Mouse (Mus musculus) midbrain, embryonic 13.5 days (tissue): ENCODE results near the gene Cables2. TPM values are rescaled to one million over a fixed set of nuclear protein-coding genes. Genes with fewer than 3 reads are reported as not detected.
A peak's percentile ranks its signal among the peaks of the same experiment; 100 is the strongest.

Experiments
- ATAC-seq: fragments of 200-750 bp; cut with Nextera tagmentation; 2 replicates; pipeline ENCODE4 v1.8.0; 2017; ENCODE audit warnings: mild to moderate bottlenecking, moderate TSS enrichment, moderate library complexity
- H3K27ac ChIP-seq: fragments of 300-500 bp; sonication (generic); 2 replicates; pipeline ENCODE4 v1.5.1; 2015; ENCODE audit warnings: inconsistent platforms, mild to moderate bottlenecking, moderate library complexity
- H3K27me3 ChIP-seq: fragments of 300-500 bp; sonication (generic); 2 replicates; pipeline ENCODE4 v1.6.1; 2015; ENCODE audit warnings: mild to moderate bottlenecking, inconsistent platforms
- H3K36me3 ChIP-seq: fragments of 300-500 bp; sonication (generic); 2 replicates; pipeline ENCODE4 v1.6.1; 2015; ENCODE audit warnings: mild to moderate bottlenecking, inconsistent platforms
- H3K4me1 ChIP-seq: fragments of 300-500 bp; sonication (generic); replicated peaks from 2 replicates; pipeline ENCODE4 v1.6.1; 2015; ENCODE audit warnings: inconsistent platforms
- H3K4me2 ChIP-seq: fragments of 300-500 bp; sonication (generic); replicated peaks from 2 replicates; pipeline ENCODE4 v1.6.1; 2015; ENCODE audit warnings: moderate library complexity, mild to moderate bottlenecking, inconsistent platforms
- H3K4me3 ChIP-seq: fragments of 300-500 bp; sonication (generic); replicated peaks from 2 replicates; pipeline ENCODE4 v1.5.1; 2015; ENCODE audit warnings: mild to moderate bottlenecking, inconsistent platforms
- H3K9ac ChIP-seq: fragments of 300-500 bp; sonication (generic); replicated peaks from 2 replicates; pipeline ENCODE4 v1.6.1; 2015; ENCODE audit warnings: mild to moderate bottlenecking, inconsistent platforms
- H3K9me3 ChIP-seq: fragments of 300-500 bp; sonication (generic); 2 replicates; pipeline ENCODE4 v1.6.1; 2016; ENCODE audit warnings: mild to moderate bottlenecking, inconsistent platforms
- WGBS: fragments of 180-500 bp; shearing (Covaris S2); methylation state at CpG from one replicate; pipeline ENCODE4 v1.1.7; 2015; 5-methylcytosine and 5-hydroxymethylcytosine counted together
- polyA plus RNA-seq: library from polyadenylated mRNA; unstranded; fragments of >200 nt; fragmentation: Nextera tagmentation; extraction: Ambion mirVana; gene quantifications from 2 replicates; pipeline ENCODE4 v1.2.1, GENCODE M21; 2015

Cables2 gene
- 18.2 and 21.6 TPM in 2 replicates for polyA plus RNA-seq

GRCm38 (mm10) chr2:180273394-180274244 lies at the start of gene Cables2:
Gene Cables2, minus strand, starts transcription at chr2:180273496.
- Histone ChIP-seq H3K9ac (peak within 1 kb of the TSS; percentile 94), H3K9me3 (no peaks in the 10 kb centered on the region), H3K27me3 (peaks cover 16% of the 10 kb centered on the region), H3K27ac (peak within 1 kb of the TSS; percentile 83), H3K4me2 (peak within 1 kb of the TSS; percentile 92), H3K4me3 (peak within 1 kb of the TSS; percentile 90), H3K36me3 (peaks cover 9% of the 10 kb centered on the region; the same call in 1 of the 2 replicates), H3K4me1 (peaks cover 41% of the 10 kb centered on the region)
- WGBS = 8% methylated on average over 59 of the region's 68 CpGs
- ATAC-seq = peak; percentile 94

DNA sequence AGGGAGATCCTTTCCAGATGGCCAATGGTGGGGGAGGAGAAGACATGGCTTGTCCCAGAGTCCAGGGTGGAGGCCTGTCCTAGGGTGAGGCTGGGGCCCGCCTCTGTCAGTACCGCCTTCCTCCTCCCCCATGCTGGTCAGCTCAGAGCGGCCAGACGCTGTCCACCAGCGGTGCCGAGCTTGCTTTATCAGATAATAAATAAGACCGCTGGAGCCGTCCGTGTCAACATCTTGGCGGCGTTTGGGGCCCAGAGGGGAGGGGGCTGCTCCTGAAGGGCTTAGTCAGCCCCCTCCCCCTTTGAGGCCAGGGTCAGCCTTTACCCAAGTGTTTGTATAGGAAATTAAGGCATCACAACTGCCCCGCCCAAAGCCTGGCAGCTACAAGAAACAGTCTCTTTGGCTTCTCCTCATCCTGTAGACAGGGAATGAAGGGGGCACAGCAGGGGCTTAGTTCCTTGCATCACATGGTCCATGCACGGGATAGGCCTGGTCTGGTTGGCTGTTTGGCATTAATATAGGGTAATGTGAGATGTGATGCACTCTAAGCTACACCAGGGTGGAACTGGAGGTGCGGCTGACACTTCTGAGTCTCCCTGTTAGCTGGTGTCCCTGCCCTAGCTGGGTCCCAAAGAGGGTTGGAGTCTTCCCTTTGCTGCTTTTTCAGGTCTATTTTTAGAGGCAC lies 49.5 kb upstream of the Cables2 start:
- 20% methylated on average over 14 of the region's 14 CpGs for WGBS
- Histone ChIP-seq H3K4me2 (no peak overlapping the region), H3K4me3 (no peak overlapping the region), H3K4me1 (peaks cover 5% of the 10 kb centered on the region), H3K27ac (no peak overlapping the region), H3K27me3 (peaks cover 13% of the 10 kb centered on the region), H3K9me3 (no peaks in the 10 kb centered on the region), H3K36me3 (no peaks in the 10 kb centered on the region), H3K9ac (no peak overlapping the region; the same call in 1 of the 2 replicates)
- peak; percentile 60; the same call in 1 of the 2 replicates for ATAC-seq

DNA sequence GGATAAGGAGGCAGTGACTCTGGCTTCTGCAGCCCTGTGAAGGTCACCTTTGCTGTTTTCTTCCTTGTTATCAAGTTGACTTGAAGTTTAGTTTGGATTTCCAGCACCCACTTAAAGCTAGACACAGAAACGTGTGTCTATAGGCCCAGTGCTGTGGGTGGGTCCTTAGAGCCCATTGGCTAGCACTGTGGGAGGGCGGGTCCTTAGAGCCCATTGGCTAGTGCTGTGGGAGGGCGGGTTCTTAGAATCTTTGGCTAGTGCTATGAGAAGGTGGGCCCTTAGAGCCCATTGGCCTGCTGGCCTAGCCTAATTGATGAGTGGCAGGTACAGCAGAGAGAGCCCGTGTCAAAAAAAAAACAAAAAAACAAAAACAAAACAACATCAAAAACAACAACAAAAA lies 46.9 kb upstream of the Cables2 start:
- no peak overlapping the region for H3K27ac ChIP-seq
- H3K4me2 ChIP-seq = no peak overlapping the region
- H3K36me3 ChIP-seq = no peaks in the 10 kb centered on the region
- peaks cover 6% of the 10 kb centered on the region; the same call in 1 of the 2 replicates for H3K27me3 ChIP-seq
- no peak for ATAC-seq
- H3K9me3 ChIP-seq = no peaks in the 10 kb centered on the region
- 62% methylated on average over 4 of the region's 4 CpGs for WGBS
- no peak overlapping the region for H3K9ac ChIP-seq
- H3K4me3 ChIP-seq = no peak overlapping the region
- H3K4me1 ChIP-seq = peaks cover 5% of the 10 kb centered on the region

DNA sequence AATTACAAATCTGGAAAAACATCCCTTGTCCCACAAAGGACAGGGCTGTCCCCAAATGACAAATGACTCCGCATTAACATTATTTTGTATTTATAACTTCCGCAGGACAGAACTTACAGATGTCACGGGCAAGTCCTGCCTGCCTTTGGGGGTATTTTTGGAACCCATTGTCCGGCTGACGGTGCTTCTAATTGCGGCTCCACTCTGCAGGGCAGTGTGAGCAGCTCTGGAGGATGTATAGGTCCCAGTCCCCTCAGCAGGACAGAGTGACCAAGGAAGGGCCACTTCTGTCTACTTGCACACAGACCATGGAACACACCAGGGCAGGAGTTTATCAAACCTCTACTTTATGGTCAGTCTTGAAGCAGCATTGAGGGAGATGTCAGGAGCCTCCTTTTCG lies 44.3 kb upstream of the Cables2 start:
- Histone ChIP-seq H3K4me3 (no peak overlapping the region), H3K4me2 (no peak overlapping the region), H3K9ac (no peak overlapping the region), H3K27me3 (peaks cover 4% of the 10 kb centered on the region; the same call in 1 of the 2 replicates), H3K27ac (no peak overlapping the region), H3K4me1 (peaks cover 1% of the 10 kb centered on the region), H3K36me3 (no peaks in the 10 kb centered on the region), H3K9me3 (no peaks in the 10 kb centered on the region)
- no peak for ATAC-seq
- 88% methylated on average over 7 of the region's 7 CpGs for WGBS

GRCm38 (mm10) chr2:180314292-180314691 lies 41.0 kb upstream of the Cables2 start:
- H3K27me3 ChIP-seq = peaks cover 4% of the 10 kb centered on the region; the same call in 1 of the 2 replicates
- WGBS = 89% methylated on average over 2 of the region's 2 CpGs
- ATAC-seq = no peak

DNA sequence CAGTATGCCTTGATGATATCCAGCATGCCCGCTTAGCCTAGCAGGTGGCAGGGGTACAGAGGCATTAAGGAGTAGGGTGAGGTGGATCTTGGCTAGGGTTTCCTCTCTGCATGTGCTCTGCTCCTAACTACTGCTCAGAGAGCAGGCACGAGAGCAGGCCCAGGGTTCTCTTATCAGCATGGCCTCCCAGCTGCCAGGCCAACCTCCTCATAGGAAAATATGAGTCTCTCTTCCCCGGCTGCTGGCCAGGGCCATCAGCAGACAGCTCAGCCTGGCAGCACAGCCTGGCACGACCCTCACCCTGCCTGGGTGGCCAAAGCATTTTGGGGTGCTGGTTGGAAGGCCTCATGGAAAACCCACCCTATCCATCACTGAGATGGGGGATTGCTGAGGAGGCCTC lies 37.9 kb upstream of the Cables2 start:
- Histone ChIP-seq H3K36me3 (no peaks in the 10 kb centered on the region), H3K4me1 (no peaks in the 10 kb centered on the region), H3K9me3 (no peaks in the 10 kb centered on the region), H3K4me2 (no peak overlapping the region), H3K27me3 (peaks cover 4% of the 10 kb centered on the region; the same call in 1 of the 2 replicates), H3K27ac (no peak overlapping the region), H3K9ac (no peak overlapping the region), H3K4me3 (no peak overlapping the region)
- WGBS = 76% methylated on average over 4 of the region's 4 CpGs
- no peak for ATAC-seq

More at GRCm38 (mm10) chr2:180314292-180314691, 41.0 kb upstream of the Cables2 start:
- H3K27ac ChIP-seq = no peak overlapping the region
- H3K36me3 ChIP-seq = no peaks in the 10 kb centered on the region
- H3K9ac ChIP-seq = no peak overlapping the region
- no peaks in the 10 kb centered on the region for H3K9me3 ChIP-seq
- H3K4me3 ChIP-seq = no peak overlapping the region
- no peak overlapping the region for H3K4me2 ChIP-seq
- no peaks in the 10 kb centered on the region for H3K4me1 ChIP-seq

DNA sequence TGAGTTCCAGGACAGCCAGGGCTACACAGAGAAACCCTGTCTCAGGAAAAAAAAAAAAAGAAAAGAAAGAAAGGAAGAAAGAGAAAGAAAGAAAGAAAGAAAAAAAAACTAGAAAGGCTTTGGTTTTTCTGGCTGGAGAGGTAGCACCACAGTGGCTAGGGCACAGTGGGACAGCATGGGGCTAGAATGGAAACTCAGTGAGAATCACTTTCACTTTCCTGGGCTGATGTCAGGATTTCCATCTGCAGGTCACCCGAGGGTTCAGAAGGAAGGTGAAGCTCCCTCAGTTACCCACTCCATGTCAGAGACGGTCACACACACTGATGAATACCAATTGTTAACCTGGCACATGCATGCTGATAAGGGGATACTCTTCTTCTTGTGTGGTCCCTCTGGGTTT lies 34.4 kb upstream of the Cables2 start:
- no peaks in the 10 kb centered on the region for H3K4me1 ChIP-seq
- H3K9ac ChIP-seq = no peak overlapping the region
- ATAC-seq = no peak
- WGBS = 63% methylated on average over 2 of the region's 2 CpGs
- no peak overlapping the region for H3K27ac ChIP-seq
- no peak overlapping the region for H3K4me3 ChIP-seq
- H3K4me2 ChIP-seq = no peak overlapping the region
- no peaks in the 10 kb centered on the region for H3K36me3 ChIP-seq
- H3K27me3 ChIP-seq = no peaks in the 10 kb centered on the region
- H3K9me3 ChIP-seq = no peaks in the 10 kb centered on the region

GRCm38 (mm10) chr2:180306423-180307168 lies 33.3 kb upstream of the Cables2 start:
- H3K4me2 ChIP-seq = no peak overlapping the region
- 91% methylated on average over 8 of the region's 8 CpGs for WGBS

GRCm38 (mm10) chr2:180306009-180306408 lies 32.7 kb upstream of the Cables2 start:
- H3K4me2 ChIP-seq = no peak overlapping the region
- ATAC-seq = no peak
- WGBS = 70% methylated on average over 2 of the region's 2 CpGs
- no peaks in the 10 kb centered on the region for H3K4me1 ChIP-seq
- H3K4me3 ChIP-seq = no peak overlapping the region
- H3K36me3 ChIP-seq = no peaks in the 10 kb centered on the region
- no peaks in the 10 kb centered on the region for H3K27me3 ChIP-seq
- H3K9ac ChIP-seq = no peak overlapping the region
- H3K27ac ChIP-seq = no peak overlapping the region
- H3K9me3 ChIP-seq = no peaks in the 10 kb centered on the region

More at GRCm38 (mm10) chr2:180306423-180307168, 33.3 kb upstream of the Cables2 start:
- Histone ChIP-seq H3K9ac (no peak overlapping the region), H3K4me1 (no peaks in the 10 kb centered on the region), H3K27me3 (no peaks in the 10 kb centered on the region), H3K27ac (no peak overlapping the region), H3K4me3 (no peak overlapping the region), H3K9me3 (no peaks in the 10 kb centered on the region), H3K36me3 (no peaks in the 10 kb centered on the region)
- ATAC-seq = no peak

- H3K4me1 ChIP-seq = no peaks in the 10 kb centered on the region
- H3K27ac ChIP-seq = no peak overlapping the region
- ATAC-seq = no peak
- H3K27me3 ChIP-seq = no peaks in the 10 kb centered on the region
- H3K36me3 ChIP-seq = no peaks in the 10 kb centered on the region
- 91% methylated on average over 3 of the region's 3 CpGs for WGBS
- H3K4me2 ChIP-seq = no peak overlapping the region
- no peak overlapping the region for H3K4me3 ChIP-seq
- H3K9me3 ChIP-seq = no peaks in the 10 kb centered on the region
- H3K9ac ChIP-seq = no peak overlapping the region
Measured at GRCm38 (mm10) chr2:180305490-180305889, 32.2 kb upstream of the Cables2 start.

- no peak for ATAC-seq
- 59% methylated on average over 4 of the region's 4 CpGs for WGBS
- Histone ChIP-seq H3K9ac (no peak overlapping the region), H3K36me3 (no peaks in the 10 kb centered on the region), H3K4me2 (no peak overlapping the region), H3K4me3 (no peak overlapping the region), H3K9me3 (no peaks in the 10 kb centered on the region), H3K27ac (no peak overlapping the region), H3K27me3 (no peaks in the 10 kb centered on the region), H3K4me1 (no peaks in the 10 kb centered on the region)
Measured at GRCm38 (mm10) chr2:180304554-180304953, 31.3 kb upstream of the Cables2 start.
